Mouse (Mus musculus): Measurements from ENCODE around the gene Ptger4.

DNA sequence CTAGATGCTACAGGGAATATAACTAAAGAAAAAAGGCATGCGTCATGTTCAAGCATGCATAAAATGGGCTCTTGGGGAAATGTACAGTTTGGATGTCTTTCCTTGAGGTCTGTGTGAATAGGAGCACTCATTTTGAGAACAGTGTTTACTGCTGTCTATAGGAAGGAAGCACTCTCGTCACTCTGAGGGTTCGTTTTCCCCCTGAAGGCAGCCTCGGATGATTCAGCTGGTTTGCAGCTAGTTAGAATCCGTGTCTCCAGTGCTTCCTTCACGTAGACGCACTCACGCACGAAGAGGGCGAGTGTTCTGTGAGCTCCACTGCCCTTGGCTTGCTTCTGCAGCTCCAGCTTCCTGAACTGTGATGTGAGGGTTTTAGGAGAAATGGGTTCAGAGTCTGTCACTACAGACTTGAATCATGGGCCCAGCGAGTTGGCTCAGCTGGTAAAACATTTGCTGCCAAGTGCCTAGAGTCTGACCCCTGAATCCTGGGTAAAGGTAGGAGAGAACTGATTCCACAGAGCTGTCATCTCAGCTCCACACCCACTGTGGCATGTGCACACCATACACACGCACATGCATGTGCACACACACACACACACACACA is 70.7 kb downstream of the Ptger4 start:
- TF ChIP-seq CTCF (IDR thresholded peaks at IDR 0.05; ENCODE audit: low read depth) (no peak), EP300 (optimal IDR thresholded peaks at IDR 0.05) (no peak)
